Mouse (Mus musculus): ENCODE data around the gene Odf4. TPM values are rescaled to one million over a fixed set of nuclear protein-coding genes. Genes with fewer than 3 reads are reported as not detected.

Odf4 gene
- polyA plus RNA-seq (2015; fragmentation: Illumina TruSeq; extraction: RNeasy Lipid Tissue Mini Kit (QIAGEN cat#74804); ENCODE audit: low read depth, low replicate concordance) = 1.1 TPM

GRCm38 (mm10) chr11:68926981-68927380 lies at the start of gene Odf4:
Gene Odf4, minus strand, starts transcription at chr11:68927081.

GRCm38 (mm10) chr11:68975085-68975484 lies 48.2 kb upstream of the Odf4 start, which contains the start of gene Rangrf:
Gene Rangrf, minus strand, starts transcription at chr11:68975185.

GRCm38 (mm10) chr11:68967337-68968282 lies 40.7 kb upstream of the Odf4 start, which contains the start of gene Slc25a35:
Gene Slc25a35, plus strand, starts transcription at chr11:68968131.

GRCm38 (mm10) chr11:68957308-68957707 lies 30.4 kb upstream of the Odf4 start, which contains the start of gene Arhgef15:
Gene Arhgef15, minus strand, starts transcription at chr11:68957480.

GRCm38 (mm10) chr11:68901351-68902046 lies 25.4 kb downstream of the Odf4 start, which contains the start of gene Rpl26:
Gene Rpl26, plus strand, starts transcription at chr11:68901583.

GRCm38 (mm10) chr11:68888253-68888652 lies 38.6 kb downstream of the Odf4 start, which contains the start of gene Rnf222:
Gene Rnf222, plus strand, starts transcription at chr11:68888553.

Other genes starting within 250 kb of the Odf4 start
- 126 TPM for gene Myh10, start 235.5 kb downstream of the Odf4 start, polyA plus RNA-seq (2015; fragmentation: Illumina TruSeq; extraction: RNeasy Lipid Tissue Mini Kit (QIAGEN cat#74804); ENCODE audit: low read depth, low replicate concordance)
- 127 TPM for gene Ndel1, start 55.2 kb downstream of the Odf4 start, polyA plus RNA-seq (2015; fragmentation: Illumina TruSeq; extraction: RNeasy Lipid Tissue Mini Kit (QIAGEN cat#74804); ENCODE audit: low read depth, low replicate concordance)
- not detected for gene Rnf222, start 38.5 kb downstream of the Odf4 start, polyA plus RNA-seq (2015; fragmentation: Illumina TruSeq; extraction: RNeasy Lipid Tissue Mini Kit (QIAGEN cat#74804); ENCODE audit: low read depth, low replicate concordance)
- 2,040 TPM for gene Rpl26, start 25.5 kb downstream of the Odf4 start, polyA plus RNA-seq (2015; fragmentation: Illumina TruSeq; extraction: RNeasy Lipid Tissue Mini Kit (QIAGEN cat#74804); ENCODE audit: low read depth, low replicate concordance)
- gene Arhgef15, start 30.4 kb upstream of the Odf4 start, polyA plus RNA-seq (2015; fragmentation: Illumina TruSeq; extraction: RNeasy Lipid Tissue Mini Kit (QIAGEN cat#74804); ENCODE audit: low read depth, low replicate concordance) = 16.4 TPM
- gene Slc25a35, start 41.0 kb upstream of the Odf4 start, polyA plus RNA-seq (2015; fragmentation: Illumina TruSeq; extraction: RNeasy Lipid Tissue Mini Kit (QIAGEN cat#74804); ENCODE audit: low read depth, low replicate concordance) = 6.2 TPM
- gene Rangrf, start 48.1 kb upstream of the Odf4 start, polyA plus RNA-seq (2015; fragmentation: Illumina TruSeq; extraction: RNeasy Lipid Tissue Mini Kit (QIAGEN cat#74804); ENCODE audit: low read depth, low replicate concordance) = 41.5 TPM
- gene Pfas, start 81.4 kb upstream of the Odf4 start, polyA plus RNA-seq (2015; fragmentation: Illumina TruSeq; extraction: RNeasy Lipid Tissue Mini Kit (QIAGEN cat#74804); ENCODE audit: low read depth, low replicate concordance) = 11.4 TPM
- gene Ctc1, start 88.8 kb upstream of the Odf4 start, polyA plus RNA-seq (2015; fragmentation: Illumina TruSeq; extraction: RNeasy Lipid Tissue Mini Kit (QIAGEN cat#74804); ENCODE audit: low read depth, low replicate concordance) = 35.5 TPM
- gene Aurkb, start 118.6 kb upstream of the Odf4 start, polyA plus RNA-seq (2015; fragmentation: Illumina TruSeq; extraction: RNeasy Lipid Tissue Mini Kit (QIAGEN cat#74804); ENCODE audit: low read depth, low replicate concordance) = 0.54 TPM
- 25.8 TPM for gene Borcs6, start 132.6 kb upstream of the Odf4 start, polyA plus RNA-seq (2015; fragmentation: Illumina TruSeq; extraction: RNeasy Lipid Tissue Mini Kit (QIAGEN cat#74804); ENCODE audit: low read depth, low replicate concordance)
- 25.6 TPM for gene Tmem107, start 143.7 kb upstream of the Odf4 start, polyA plus RNA-seq (2015; fragmentation: Illumina TruSeq; extraction: RNeasy Lipid Tissue Mini Kit (QIAGEN cat#74804); ENCODE audit: low read depth, low replicate concordance)
- gene Vamp2, start 161.4 kb upstream of the Odf4 start, polyA plus RNA-seq (2015; fragmentation: Illumina TruSeq; extraction: RNeasy Lipid Tissue Mini Kit (QIAGEN cat#74804); ENCODE audit: low read depth, low replicate concordance) = 1,029 TPM
- gene Per1, start 168.1 kb upstream of the Odf4 start, polyA plus RNA-seq (2015; fragmentation: Illumina TruSeq; extraction: RNeasy Lipid Tissue Mini Kit (QIAGEN cat#74804); ENCODE audit: low read depth, low replicate concordance) = 47.8 TPM
- gene Hes7, start 193.3 kb upstream of the Odf4 start, polyA plus RNA-seq (2015; fragmentation: Illumina TruSeq; extraction: RNeasy Lipid Tissue Mini Kit (QIAGEN cat#74804); ENCODE audit: low read depth, low replicate concordance) = 0.58 TPM
- gene 9130213A22Rik, start 195.5 kb upstream of the Odf4 start, polyA plus RNA-seq (2015; fragmentation: Illumina TruSeq; extraction: RNeasy Lipid Tissue Mini Kit (QIAGEN cat#74804); ENCODE audit: low read depth, low replicate concordance) = 0.67 TPM
- gene Aloxe3, start 198.8 kb upstream of the Odf4 start, polyA plus RNA-seq (2015; fragmentation: Illumina TruSeq; extraction: RNeasy Lipid Tissue Mini Kit (QIAGEN cat#74804); ENCODE audit: low read depth, low replicate concordance) = 3.9 TPM
- 4.0 TPM for gene Alox12b, start 229.9 kb upstream of the Odf4 start, polyA plus RNA-seq (2015; fragmentation: Illumina TruSeq; extraction: RNeasy Lipid Tissue Mini Kit (QIAGEN cat#74804); ENCODE audit: low read depth, low replicate concordance)